14 mouse cellular contexts compared by ENCODE assay signal in genomic region chr5:106789136-106789535, GRCm38 (mm10).
DNase-seq lines count a peak whose midpoint lies in the region; ATAC-seq and TF ChIP-seq lines count a peak whose summit lies in the region.
"Had no signal": no experiment of that assay in that cellular context is flagged by ENCODE, and none has a peak within 500 bp of the region (broad histone marks: within the 10 kb centered on the region; RNA-seq: fewer than 3 reads in every experiment).

No protein-coding gene starts in this region.

- no peaks in the 10 kb centered on the region for H3K27me3 ChIP-seq in lung, embryonic 14.5 days (ENCODE audit: insufficient read depth, low read length)
- no peaks in the 10 kb centered on the region for H3K27me3 ChIP-seq in lung, postnatal 0 days (replicated peaks; ENCODE audit: insufficient read depth, low read length)
- no peaks in the 10 kb centered on the region for H3K27me3 ChIP-seq in forebrain, embryonic 16.5 days (replicated peaks; ENCODE audit: control insufficient read depth, insufficient read depth, low read length)
- 0 out of 2 replicates have a peak, but pooled peaks cover 3% of the 10 kb centered on the region for H3K27me3 ChIP-seq in midbrain, embryonic 15.5 days (replicated peaks)
- H3K27me3 ChIP-seq in intestine, embryonic 15.5 days (replicated peaks), result no peaks in the 10 kb centered on the region

- H3K36me3 ChIP-seq in lung, embryonic 14.5 days (ENCODE audit: insufficient read depth), result no peaks in the 10 kb centered on the region
- no peaks in the 10 kb centered on the region for H3K36me3 ChIP-seq in lung, postnatal 0 days (ENCODE audit: insufficient read depth, low read length)
- no peaks in the 10 kb centered on the region for H3K36me3 ChIP-seq in forebrain, embryonic 16.5 days (ENCODE audit: control insufficient read depth, insufficient read depth)
- H3K36me3 ChIP-seq in midbrain, embryonic 15.5 days (replicated peaks), result no peaks in the 10 kb centered on the region
- H3K36me3 ChIP-seq in intestine, embryonic 15.5 days, result no peaks in the 10 kb centered on the region
- H3K36me3 ChIP-seq: heart, embryonic 13.5 days had no signal

- ATAC-seq in lung, embryonic 14.5 days (ENCODE audit: insufficient read depth), result no peak
- no peak for ATAC-seq in lung, postnatal 0 days
- ATAC-seq in forebrain, embryonic 16.5 days, result peak; percentile 47; the same call in 1 of the 2 replicates
- ATAC-seq in midbrain, embryonic 15.5 days (replicated peaks), result peak; percentile 74
- no peak for ATAC-seq in intestine, embryonic 15.5 days

- H3K9ac ChIP-seq in lung, embryonic 14.5 days, result no peak overlapping the region
- H3K9ac ChIP-seq in lung, postnatal 0 days (replicated peaks; ENCODE audit: low read depth), result no peak overlapping the region
- H3K9ac ChIP-seq in forebrain, embryonic 16.5 days (replicated peaks; ENCODE audit: low read depth, low read length), result no peak overlapping the region
- H3K9ac ChIP-seq in midbrain, embryonic 15.5 days, result no peak overlapping the region
- no peak overlapping the region for H3K9ac ChIP-seq in intestine, embryonic 15.5 days
- H3K9ac ChIP-seq: heart, embryonic 13.5 days had no signal

- no peak overlapping the region for H3K27ac ChIP-seq in lung, embryonic 14.5 days (ENCODE audit: low read depth)
- H3K27ac ChIP-seq in lung, postnatal 0 days (ENCODE audit: low read length), result no peak overlapping the region
- no peak overlapping the region for H3K27ac ChIP-seq in forebrain, embryonic 16.5 days (ENCODE audit: low read length)
- H3K27ac ChIP-seq in midbrain, embryonic 15.5 days, result no peak overlapping the region
- no peak overlapping the region for H3K27ac ChIP-seq in intestine, embryonic 15.5 days
- H3K27ac ChIP-seq: gastrocnemius, adult 2 months; heart, embryonic 13.5 days; kidney, postnatal 0 days had no signal

- H3K4me2 ChIP-seq in lung, embryonic 14.5 days, result no peak overlapping the region
- no peak overlapping the region for H3K4me2 ChIP-seq in lung, postnatal 0 days (replicated peaks; ENCODE audit: low read depth, low read length)
- H3K4me2 ChIP-seq in forebrain, embryonic 16.5 days (ENCODE audit: low read length), result no peak overlapping the region
- no peak overlapping the region for H3K4me2 ChIP-seq in midbrain, embryonic 15.5 days
- no peak overlapping the region for H3K4me2 ChIP-seq in intestine, embryonic 15.5 days (replicated peaks)
- H3K4me2 ChIP-seq: heart, embryonic 13.5 days; liver, embryonic 11.5 days had no signal

- no peak overlapping the region for H3K4me3 ChIP-seq in lung, embryonic 14.5 days (ENCODE audit: low read depth, low read length)
- no peak overlapping the region for H3K4me3 ChIP-seq in lung, postnatal 0 days (ENCODE audit: low read depth, low read length)
- H3K4me3 ChIP-seq in forebrain, embryonic 16.5 days (replicated peaks; ENCODE audit: low read length), result no peak overlapping the region
- H3K4me3 ChIP-seq in midbrain, embryonic 15.5 days, result no peak overlapping the region
- H3K4me3 ChIP-seq in intestine, embryonic 15.5 days (replicated peaks), result no peak overlapping the region
- H3K4me3 ChIP-seq: gastrocnemius, adult 2 months; heart, embryonic 13.5 days had no signal

- 27% methylated on average over 3 of the region's 3 CpGs for WGBS in lung, embryonic 14.5 days
- WGBS in lung, postnatal 0 days, result 24% methylated on average over 3 of the region's 3 CpGs
- 41% methylated on average over 3 of the region's 3 CpGs for WGBS in forebrain, embryonic 16.5 days
- WGBS in midbrain, embryonic 15.5 days, result 42% methylated on average over 3 of the region's 3 CpGs
- WGBS in intestine, embryonic 15.5 days, result 31% methylated on average over 3 of the region's 3 CpGs

- no peak for TF ChIP-seq EP300 in lung, postnatal 0 days (IDR thresholded peaks at IDR 0.05)

- H3K4me1 ChIP-seq in lung, embryonic 14.5 days (ENCODE audit: insufficient read depth), result peaks cover 4% of the 10 kb centered on the region; the same call in 1 of the 2 replicates
- H3K4me1 ChIP-seq in lung, postnatal 0 days (ENCODE audit: insufficient read depth, low read depth, low read length), result 0 out of 2 replicates have a peak, but pooled peaks cover 3% of the 10 kb centered on the region
- H3K4me1 ChIP-seq in forebrain, embryonic 16.5 days (replicated peaks; ENCODE audit: control insufficient read depth, insufficient read depth, low read length), result peaks cover 2% of the 10 kb centered on the region
- peaks cover 3% of the 10 kb centered on the region; the same call in 1 of the 2 replicates for H3K4me1 ChIP-seq in midbrain, embryonic 15.5 days
- H3K4me1 ChIP-seq in intestine, embryonic 15.5 days (replicated peaks), result 0 out of 2 replicates have a peak, but pooled peaks cover 2% of the 10 kb centered on the region

- TF ChIP-seq CTCF in lung, embryonic 14.5 days (IDR thresholded peaks at IDR 0.05; ENCODE audit: low read depth), result no peak
- TF ChIP-seq CTCF in lung, postnatal 0 days (IDR thresholded peaks at IDR 0.05), result no peak

- H3K9me3 ChIP-seq in lung, embryonic 14.5 days (ENCODE audit: low read depth, low read length), result no peaks in the 10 kb centered on the region
- H3K9me3 ChIP-seq in lung, postnatal 0 days (ENCODE audit: low read length), result no peaks in the 10 kb centered on the region
- no peaks in the 10 kb centered on the region for H3K9me3 ChIP-seq in forebrain, embryonic 16.5 days (ENCODE audit: control insufficient read depth, low read length)
- H3K9me3 ChIP-seq in midbrain, embryonic 15.5 days, result no peaks in the 10 kb centered on the region
- H3K9me3 ChIP-seq in intestine, embryonic 15.5 days, result no peaks in the 10 kb centered on the region
- H3K9me3 ChIP-seq: heart, embryonic 13.5 days had no signal

- DNase-seq in cerebellum, postnatal 10 days, result peak; percentile 20 to 33
- no peak for DNase-seq in cerebellum, adult 8-10 months
- DNase-seq in lung, embryonic 14.5 days, result peak; percentile 47
- DNase-seq in lung, postnatal 0 days (ENCODE audit: low spot score), result no peak
- DNase-seq in kidney, postnatal 14 days, result no peak
- DNase-seq: adrenal gland, adult 8-10 months; cerebellum, postnatal 25 days; gastrocnemius, adult 2 months had no signal

Comparison
In these comparisons a context has a peak if more than half of its experiments do, and no peak if none do; other contexts are left out.
1. DNase-seq: peak in cerebellum, postnatal 10 days (2 of 2) and lung, embryonic 14.5 days (single experiment); none in cerebellum, adult 8-10 months (single experiment), lung, postnatal 0 days (single experiment) and kidney, postnatal 14 days (single experiment).
2. ATAC-seq: peak in forebrain, embryonic 16.5 days (single experiment) and midbrain, embryonic 15.5 days (single experiment); none in lung, embryonic 14.5 days (single experiment), lung, postnatal 0 days (single experiment) and intestine, embryonic 15.5 days (single experiment).